Mouse (Mus musculus) limb, embryonic 15.5 days (tissue): Measurements from ENCODE around the gene Pole3. TPM values are rescaled to one million over a fixed set of nuclear protein-coding genes. Genes with fewer than 3 reads are reported as not detected.

ENCODE experiments used
- ATAC-seq: fragments of 200-750 bp; cut with Nextera tagmentation; 2 replicates; pipeline ENCODE4 v1.8.0; 2017; ENCODE audit warnings: low read depth, moderate TSS enrichment; ENCODE audit not compliant: insufficient number of reproducible peaks, low FRiP score, low TSS enrichment
- H3K27ac ChIP-seq: fragments of 300-500 bp; sonication (generic); 2 replicates; pipeline ENCODE4 v1.5.1; 2015; ENCODE audit warnings: moderate library complexity, mild to moderate bottlenecking, inconsistent platforms
- H3K27me3 ChIP-seq: fragments of 300-500 bp; sonication (generic); 2 replicates; pipeline ENCODE4 v1.6.1; 2015; ENCODE audit warnings: inconsistent platforms
- H3K36me3 ChIP-seq: fragments of 300-500 bp; sonication (generic); 2 replicates; pipeline ENCODE4 v1.6.1; 2015; ENCODE audit warnings: inconsistent platforms
- H3K4me1 ChIP-seq: fragments of 300-500 bp; sonication (generic); 2 replicates; pipeline ENCODE4 v1.6.1; 2015; ENCODE audit warnings: inconsistent platforms
- H3K4me2 ChIP-seq: fragments of 300-500 bp; sonication (generic); 2 replicates; pipeline ENCODE4 v1.6.1; 2015; ENCODE audit warnings: mild to moderate bottlenecking, inconsistent platforms
- H3K4me3 ChIP-seq: fragments of 300-500 bp; sonication (generic); 2 replicates; pipeline ENCODE4 v1.5.1; 2015; ENCODE audit warnings: mild to moderate bottlenecking, inconsistent platforms
- H3K9ac ChIP-seq: fragments of 300-500 bp; sonication (generic); 2 replicates; pipeline ENCODE4 v1.6.1; 2015; ENCODE audit warnings: inconsistent platforms
- H3K9me3 ChIP-seq: fragments of 300-500 bp; sonication (generic); 2 replicates; pipeline ENCODE4 v1.6.1; 2016; ENCODE audit warnings: inconsistent platforms
- WGBS: fragments of 180-500 bp; shearing (Covaris S2); methylation state at CpG from one replicate; pipeline ENCODE4 v1.1.7; 2015; 5-methylcytosine and 5-hydroxymethylcytosine counted together
- polyA plus RNA-seq: library from polyadenylated mRNA; unstranded; fragments of >200 nt; fragmentation: Nextera tagmentation; extraction: Ambion mirVana; gene quantifications from 2 replicates; pipeline ENCODE4 v1.2.1, GENCODE M21; 2015

Gene Pole3
- polyA plus RNA-seq, 1 experiment from 2014 or later = 82.1 TPM

DNA sequence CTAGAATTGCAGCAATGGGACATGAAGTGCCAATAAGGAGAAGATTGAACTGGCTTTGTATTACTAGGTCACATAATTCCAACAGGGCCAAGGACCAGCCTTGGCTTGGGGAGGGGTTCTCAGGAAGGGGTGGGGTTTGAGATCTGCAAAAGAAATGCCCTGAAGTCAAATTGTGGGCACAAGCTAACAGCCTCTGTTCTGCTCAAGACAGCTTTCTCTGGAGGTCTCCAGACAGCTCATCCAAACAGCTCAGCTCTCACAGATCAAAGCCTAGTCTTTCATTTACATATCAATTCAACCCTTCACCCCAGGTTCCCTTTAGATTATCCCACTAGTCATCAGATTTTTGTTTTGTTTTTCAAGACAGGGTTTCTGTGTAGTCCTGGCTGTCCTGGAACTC lies 19.9 kb upstream of the Pole3 start:
- H3K4me3 ChIP-seq = no peak overlapping the region
- no peaks in the 10 kb centered on the region for H3K9me3 ChIP-seq
- H3K9ac ChIP-seq = no peak overlapping the region
- no peak overlapping the region for H3K4me2 ChIP-seq
- no peaks in the 10 kb centered on the region for H3K4me1 ChIP-seq
- no peak for ATAC-seq
- no peaks in the 10 kb centered on the region for H3K27me3 ChIP-seq
- no peaks in the 10 kb centered on the region for H3K36me3 ChIP-seq
- no peak overlapping the region for H3K27ac ChIP-seq

DNA sequence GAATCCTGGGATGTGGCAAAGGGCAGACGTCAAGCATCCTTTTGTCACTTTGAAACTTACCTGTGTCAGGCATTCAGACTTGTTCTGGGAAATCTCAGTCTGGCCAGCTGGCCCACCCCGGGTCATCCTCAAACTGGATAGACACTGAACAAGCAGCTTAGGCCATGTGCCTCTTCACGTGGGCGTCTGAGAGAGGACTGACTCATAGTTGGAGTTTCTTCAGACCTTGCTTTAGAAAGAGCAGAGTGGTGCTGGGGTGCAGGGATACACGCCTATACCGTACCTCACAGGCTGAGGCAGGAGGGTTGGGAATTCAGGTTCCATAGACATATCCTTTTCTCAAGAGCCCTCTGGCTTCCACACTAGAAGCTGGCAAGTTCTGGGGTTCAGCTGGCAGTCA lies 18.9 kb upstream of the Pole3 start:
- Histone ChIP-seq H3K9ac (no peak overlapping the region), H3K4me3 (no peak overlapping the region), H3K36me3 (no peaks in the 10 kb centered on the region), H3K27ac (no peak overlapping the region), H3K4me2 (no peak overlapping the region), H3K4me1 (no peaks in the 10 kb centered on the region), H3K9me3 (no peaks in the 10 kb centered on the region), H3K27me3 (no peaks in the 10 kb centered on the region)
- no peak for ATAC-seq
- 82% methylated on average over 6 of the region's 6 CpGs for WGBS

DNA sequence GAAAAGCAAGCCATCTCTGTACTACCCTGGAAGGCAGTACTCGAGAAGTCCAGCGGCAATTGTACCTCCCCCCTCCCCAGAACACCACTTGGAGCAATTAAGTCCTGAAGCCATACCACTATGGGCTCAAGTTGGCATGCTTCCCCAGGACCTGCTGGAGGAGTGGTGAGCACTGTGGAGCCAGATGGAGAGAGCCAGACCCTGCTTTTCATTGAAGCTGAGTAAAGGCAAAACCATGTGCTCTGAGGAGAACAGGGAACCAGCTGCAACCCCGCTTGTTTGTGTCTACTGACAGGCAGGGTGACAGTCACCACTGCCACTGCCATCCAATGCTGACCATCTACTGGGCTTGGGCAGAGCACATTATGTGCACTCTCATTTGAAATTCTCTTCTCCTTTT lies 16.9 kb upstream of the Pole3 start:
- Histone ChIP-seq H3K4me3 (no peak overlapping the region), H3K27ac (no peak overlapping the region), H3K36me3 (no peaks in the 10 kb centered on the region), H3K9ac (no peak overlapping the region), H3K9me3 (no peaks in the 10 kb centered on the region), H3K4me1 (no peaks in the 10 kb centered on the region), H3K4me2 (no peak overlapping the region), H3K27me3 (no peaks in the 10 kb centered on the region)
- 59% methylated on average over 3 of the region's 3 CpGs for WGBS
- no peak for ATAC-seq

DNA sequence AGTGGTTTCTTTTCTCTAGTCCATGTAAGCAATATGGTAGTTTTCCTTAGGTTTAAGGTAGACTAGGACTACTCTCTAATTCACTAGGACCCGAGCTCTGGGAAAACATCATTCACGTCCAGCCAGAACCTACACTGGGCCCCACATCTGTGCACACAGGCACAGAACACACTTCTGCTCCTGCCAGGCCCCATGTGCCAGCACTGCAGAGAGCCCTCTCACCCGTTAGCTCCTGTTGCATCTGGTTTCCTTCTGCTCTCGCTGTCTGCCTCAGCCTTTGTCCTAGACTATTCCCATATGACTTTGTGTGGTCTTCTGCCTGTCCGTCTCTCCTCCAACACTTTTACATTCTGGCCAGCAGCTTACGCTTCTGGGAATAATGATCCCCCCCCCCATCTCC lies 8.9 kb upstream of the Pole3 start:
- no peak for ATAC-seq
- H3K27me3 ChIP-seq = no peaks in the 10 kb centered on the region
- H3K4me1 ChIP-seq = peaks cover 7% of the 10 kb centered on the region
- WGBS = 47% methylated on average over 6 of the region's 6 CpGs
- no peak overlapping the region for H3K4me3 ChIP-seq
- no peaks in the 10 kb centered on the region for H3K36me3 ChIP-seq
- no peak overlapping the region for H3K4me2 ChIP-seq
- H3K9me3 ChIP-seq = 0 out of 2 replicates have a peak, but pooled peaks cover 3% of the 10 kb centered on the region
- H3K9ac ChIP-seq = no peak overlapping the region
- no peak overlapping the region for H3K27ac ChIP-seq

GRCm38 (mm10) chr4:62527655-62528054 lies 2.8 kb upstream of the Pole3 start:
- H3K4me1 ChIP-seq = peaks cover 17% of the 10 kb centered on the region
- H3K36me3 ChIP-seq = peaks cover 7% of the 10 kb centered on the region
- no peaks in the 10 kb centered on the region for H3K9me3 ChIP-seq
- ATAC-seq = no peak
- H3K4me3 ChIP-seq = no peak overlapping the region
- no peak overlapping the region for H3K9ac ChIP-seq
- H3K27me3 ChIP-seq = no peaks in the 10 kb centered on the region
- no peak overlapping the region for H3K4me2 ChIP-seq
- H3K27ac ChIP-seq = no peak overlapping the region
- 86% methylated on average over 4 of the region's 4 CpGs for WGBS

DNA sequence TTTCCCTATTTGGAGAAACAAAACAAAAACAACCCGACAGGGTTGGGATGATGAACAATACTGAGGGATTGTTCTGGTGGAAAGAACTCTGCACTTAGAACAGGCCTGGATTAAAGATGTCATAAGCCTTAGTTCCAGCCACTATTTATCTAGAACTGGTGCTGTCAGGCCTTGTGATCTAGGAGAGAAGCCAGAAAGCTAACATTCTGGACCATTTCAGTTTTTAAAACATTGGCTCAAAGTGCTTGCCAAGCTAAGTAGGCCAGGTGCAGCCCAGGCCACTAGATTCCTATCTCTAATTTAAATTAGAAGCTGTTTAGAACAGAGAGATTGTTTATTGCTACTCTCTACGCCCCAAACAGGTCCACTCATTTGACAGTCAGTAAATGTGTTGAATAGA lies 1.4 kb upstream of the Pole3 start:
- H3K9me3 ChIP-seq = no peaks in the 10 kb centered on the region
- no peak overlapping the region for H3K27ac ChIP-seq
- ATAC-seq = no peak
- 56% methylated on average over 2 of the region's 2 CpGs for WGBS
- H3K36me3 ChIP-seq = peaks cover 9% of the 10 kb centered on the region
- no peak overlapping the region for H3K9ac ChIP-seq
- no peak overlapping the region for H3K4me2 ChIP-seq
- peaks cover 17% of the 10 kb centered on the region for H3K4me1 ChIP-seq
- no peak overlapping the region for H3K4me3 ChIP-seq
- H3K27me3 ChIP-seq = no peaks in the 10 kb centered on the region

GRCm38 (mm10) chr4:62525489-62525811 lies 582 bp upstream of the Pole3 start:
- H3K36me3 ChIP-seq = peaks cover 9% of the 10 kb centered on the region
- no peak overlapping the region for H3K27ac ChIP-seq
- H3K9me3 ChIP-seq = no peaks in the 10 kb centered on the region
- H3K27me3 ChIP-seq = no peaks in the 10 kb centered on the region
- WGBS = 1% methylated on average over 10 of the region's 10 CpGs
- no peak for ATAC-seq
- H3K4me2 ChIP-seq = peak overlapping the region; percentile 86
- peaks cover 13% of the 10 kb centered on the region for H3K4me1 ChIP-seq
- H3K4me3 ChIP-seq = peak overlapping the region; percentile 87
- H3K9ac ChIP-seq = no peak overlapping the region

DNA sequence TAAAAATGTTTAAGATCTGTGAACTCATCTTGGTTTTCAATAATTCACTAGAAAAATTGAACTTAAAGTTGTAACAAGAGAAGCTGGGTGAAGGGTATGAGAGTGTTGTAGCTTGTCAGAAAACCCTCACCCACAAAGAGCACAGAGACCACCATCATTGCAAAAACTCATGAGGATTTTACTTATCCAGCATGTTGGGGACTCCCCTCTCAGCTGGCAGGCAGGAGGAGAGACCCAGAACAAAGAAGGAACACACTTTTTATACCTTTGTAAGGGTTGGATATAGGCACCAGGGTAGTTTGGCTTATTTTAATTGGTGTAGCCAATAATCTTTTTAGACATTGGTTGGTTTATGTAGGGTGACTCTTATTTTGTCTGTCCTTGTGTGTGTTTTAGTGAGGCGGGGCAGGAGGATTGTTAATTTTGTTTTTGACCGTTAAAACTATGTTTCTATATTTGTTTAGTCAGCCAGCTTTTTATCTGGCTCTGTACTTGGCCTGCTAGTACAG lies 3.9 kb downstream of the Pole3 start:
- no peaks in the 10 kb centered on the region for H3K9me3 ChIP-seq
- 77% methylated on average over 2 of the region's 2 CpGs for WGBS
- H3K4me3 ChIP-seq = no peak overlapping the region

GRCm38 (mm10) chr4:62519849-62520233 lies 5.0 kb downstream of the Pole3 start, which contains the start of gene Alad:
Gene Alad (minus strand): TSS chr4:62519918.
- ATAC-seq = peak; percentile 79
- H3K4me2 ChIP-seq = peak within 1 kb of the TSS; percentile 65
- H3K9ac ChIP-seq = peak within 1 kb of the TSS; percentile 79
- H3K36me3 ChIP-seq = peaks cover 9% of the 10 kb centered on the region
- no peaks in the 10 kb centered on the region for H3K27me3 ChIP-seq
- peaks cover 52% of the 10 kb centered on the region for H3K4me1 ChIP-seq
- peak within 1 kb of the TSS; percentile 80 for H3K4me3 ChIP-seq
- no peaks in the 10 kb centered on the region for H3K9me3 ChIP-seq
- WGBS = 0% methylated on average over 37 of the region's 37 CpGs
- H3K27ac ChIP-seq = peak within 1 kb of the TSS; percentile 91

More for the DNA sequence above, 3.9 kb downstream of the Pole3 start:
- H3K27me3 ChIP-seq = no peaks in the 10 kb centered on the region
- no peak overlapping the region for H3K9ac ChIP-seq
- 0 out of 2 replicates have a peak overlapping the region, but pooled peaks have one; percentile 24 for H3K27ac ChIP-seq
- H3K4me1 ChIP-seq = peaks cover 46% of the 10 kb centered on the region
- no peak for ATAC-seq
- H3K4me2 ChIP-seq = no peak overlapping the region
- H3K36me3 ChIP-seq = peaks cover 9% of the 10 kb centered on the region

- Histone ChIP-seq H3K4me3 (peak overlapping the region; percentile 80), H3K4me2 (peak overlapping the region; percentile 65), H3K4me1 (peaks cover 49% of the 10 kb centered on the region), H3K27me3 (no peaks in the 10 kb centered on the region), H3K9ac (peak overlapping the region; percentile 79), H3K27ac (peak overlapping the region; percentile 91), H3K36me3 (peaks cover 9% of the 10 kb centered on the region), H3K9me3 (no peaks in the 10 kb centered on the region)
- peak; percentile 76 for ATAC-seq
- WGBS = under 1% methylated on average over 26 of the region's 26 CpGs
These were observed 5.6 kb downstream of the Pole3 start for GRCm38 (mm10) chr4:62519122-62519848.

DNA sequence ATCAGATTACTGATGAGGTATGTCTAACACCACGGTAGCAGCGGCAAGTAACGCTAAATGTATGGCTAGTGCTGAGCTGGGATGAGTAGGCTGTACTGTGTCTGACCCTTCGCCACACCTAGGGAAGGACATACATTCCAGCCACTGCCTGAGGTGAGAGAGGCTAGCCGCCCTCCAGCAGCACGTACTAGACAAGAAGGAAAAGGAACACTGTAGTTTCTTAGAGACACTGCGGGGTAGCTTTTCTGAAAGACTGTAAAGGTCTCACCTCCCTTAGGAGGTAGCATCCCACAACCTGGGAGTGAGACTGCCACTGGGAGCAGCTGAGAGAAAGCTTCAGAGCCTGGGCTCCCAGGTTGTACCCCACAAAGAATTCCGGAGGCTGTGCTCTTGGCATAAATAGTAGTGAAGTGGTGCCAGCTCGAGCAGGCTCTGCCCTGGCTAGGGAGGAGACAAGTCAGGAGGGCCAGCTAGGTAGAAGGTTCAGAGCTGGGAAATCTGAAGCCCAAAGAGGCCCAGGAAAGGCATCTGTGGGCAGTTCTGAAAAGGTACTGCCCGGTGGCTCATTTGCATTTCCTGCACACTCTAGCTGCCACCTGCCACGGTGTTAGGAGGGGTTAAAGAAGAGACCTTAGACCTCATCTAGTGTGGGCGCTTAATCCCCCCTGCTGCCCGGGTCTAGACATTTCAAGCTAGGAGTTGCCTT lies 6.3 kb downstream of the Pole3 start:
- no peak for ATAC-seq

More for the DNA sequence above, 6.3 kb downstream of the Pole3 start:
- peaks cover 15% of the 10 kb centered on the region for H3K36me3 ChIP-seq
- no peaks in the 10 kb centered on the region for H3K27me3 ChIP-seq
- peaks cover 42% of the 10 kb centered on the region for H3K4me1 ChIP-seq
- peak overlapping the region; percentile 65 for H3K4me2 ChIP-seq
- H3K27ac ChIP-seq = peak overlapping the region; percentile 91
- 42% methylated on average over 13 of the region's 13 CpGs for WGBS
- peak overlapping the region; percentile 79 for H3K9ac ChIP-seq
- H3K4me3 ChIP-seq = peak overlapping the region; percentile 80
- H3K9me3 ChIP-seq = no peaks in the 10 kb centered on the region
